Mouse (Mus musculus): Measurements from ENCODE around the gene Aqp6. TPM values are rescaled to one million over a fixed set of nuclear protein-coding genes. Genes with fewer than 3 reads are reported as not detected.

The Aqp6 gene
- total and polyA plus RNA-seq, 2 experiments: not detected

GRCm38 (mm10) chr15:99569123-99569522, 32.1 kb upstream of the Aqp6 start:
- DNase-seq (ENCODE audit: extremely low read depth, low read depth, low spot score): no peak
- Histone ChIP-seq H3K9ac (ENCODE audit: low read depth, low read length) (no peak overlapping the region), H3K36me3 (ENCODE audit: control insufficient read depth, insufficient read depth, low read length) (no peaks in the 10 kb centered on the region), H3K4me3 (ENCODE audit: insufficient read depth, low read depth, low read length) (no peak overlapping the region), H3K79me2 (ENCODE audit: control insufficient read depth, insufficient read depth, low read length) (no peaks in the 10 kb centered on the region), H3K27ac (replicated peaks; ENCODE audit: insufficient read depth, low read depth, low read length) (no peak overlapping the region), H3K27me3 (ENCODE audit: control insufficient read depth, insufficient read depth, low read length) (no peaks in the 10 kb centered on the region), H3K4me1 (ENCODE audit: control insufficient read depth, insufficient read depth, low read length) (no peaks in the 10 kb centered on the region)
- WGBS: 82% methylated on average over 10 of the region's 10 CpGs
- TF ChIP-seq POLR2A (IDR thresholded peaks at IDR 0.05; ENCODE audit: extremely low read depth, insufficient read depth, low read length) (no peak), CTCF (IDR thresholded peaks at IDR 0.05; ENCODE audit: low read depth, low read length) (no peak)

GRCm38 (mm10) chr15:99578802-99579485, 22.3 kb upstream of the Aqp6 start, which contains the start of gene Aqp2:
Gene Aqp2 (plus strand): TSS chr15:99579055.
- no peak within 1 kb of the TSS for H3K9ac ChIP-seq (ENCODE audit: low read depth, low read length)
- DNase-seq (ENCODE audit: extremely low read depth, low read depth, low spot score): no peak
- WGBS: 85% methylated on average over 26 of the region's 26 CpGs
- no peak for TF ChIP-seq POLR2A (IDR thresholded peaks at IDR 0.05; ENCODE audit: extremely low read depth, insufficient read depth, low read length)
- TF ChIP-seq CTCF (IDR thresholded peaks at IDR 0.05; ENCODE audit: low read depth, low read length): no peak
- H3K27ac ChIP-seq (replicated peaks; ENCODE audit: insufficient read depth, low read depth, low read length): no peak within 1 kb of the TSS
- H3K36me3 ChIP-seq (ENCODE audit: control insufficient read depth, insufficient read depth, low read length): no peaks in the 10 kb centered on the region
- no peak within 1 kb of the TSS for H3K4me3 ChIP-seq (ENCODE audit: insufficient read depth, low read depth, low read length)
- no peaks in the 10 kb centered on the region for H3K4me1 ChIP-seq (ENCODE audit: control insufficient read depth, insufficient read depth, low read length)
- no peaks in the 10 kb centered on the region for H3K79me2 ChIP-seq (ENCODE audit: control insufficient read depth, insufficient read depth, low read length)
- H3K27me3 ChIP-seq (ENCODE audit: control insufficient read depth, insufficient read depth, low read length): peaks cover 4% of the 10 kb centered on the region

GRCm38 (mm10) chr15:99583463-99584344, 17.5 kb upstream of the Aqp6 start:
- Histone ChIP-seq H3K27ac (replicated peaks; ENCODE audit: insufficient read depth, low read depth, low read length) (no peak overlapping the region), H3K4me3 (ENCODE audit: insufficient read depth, low read depth, low read length) (no peak overlapping the region; the same call in 1 of the 2 replicates), H3K79me2 (ENCODE audit: control insufficient read depth, insufficient read depth, low read length) (no peaks in the 10 kb centered on the region), H3K4me1 (ENCODE audit: control insufficient read depth, insufficient read depth, low read length) (no peaks in the 10 kb centered on the region), H3K9ac (ENCODE audit: low read depth, low read length) (no peak overlapping the region), H3K27me3 (ENCODE audit: control insufficient read depth, insufficient read depth, low read length) (peaks cover 10% of the 10 kb centered on the region), H3K36me3 (ENCODE audit: control insufficient read depth, insufficient read depth, low read length) (no peaks in the 10 kb centered on the region)
- TF ChIP-seq CTCF (IDR thresholded peaks at IDR 0.05; ENCODE audit: low read depth, low read length) (no peak), POLR2A (IDR thresholded peaks at IDR 0.05; ENCODE audit: extremely low read depth, insufficient read depth, low read length) (no peak)
- peak; percentile 14 for DNase-seq (ENCODE audit: extremely low read depth, low read depth, low spot score)
- 6% methylated on average over 54 of the region's 54 CpGs for WGBS

- Histone ChIP-seq H3K27me3 (ENCODE audit: control insufficient read depth, insufficient read depth, low read length) (peaks cover 10% of the 10 kb centered on the region), H3K79me2 (ENCODE audit: control insufficient read depth, insufficient read depth, low read length) (no peaks in the 10 kb centered on the region), H3K36me3 (ENCODE audit: control insufficient read depth, insufficient read depth, low read length) (no peaks in the 10 kb centered on the region), H3K4me3 (ENCODE audit: insufficient read depth, low read depth, low read length) (peak overlapping the region; percentile 35; the same call in 1 of the 2 replicates), H3K9ac (ENCODE audit: low read depth, low read length) (no peak overlapping the region), H3K27ac (replicated peaks; ENCODE audit: insufficient read depth, low read depth, low read length) (no peak overlapping the region), H3K4me1 (ENCODE audit: control insufficient read depth, insufficient read depth, low read length) (no peaks in the 10 kb centered on the region)
- TF ChIP-seq POLR2A (IDR thresholded peaks at IDR 0.05; ENCODE audit: extremely low read depth, insufficient read depth, low read length) (no peak), CTCF (IDR thresholded peaks at IDR 0.05; ENCODE audit: low read depth, low read length) (no peak)
- WGBS: 6% methylated on average over 24 of the region's 24 CpGs
- no peak for DNase-seq (ENCODE audit: extremely low read depth, low read depth, low spot score)
Observed at GRCm38 (mm10) chr15:99584407-99585202, 16.6 kb upstream of the Aqp6 start.

GRCm38 (mm10) chr15:99585741-99586140, 15.5 kb upstream of the Aqp6 start:
- TF ChIP-seq POLR2A (IDR thresholded peaks at IDR 0.05; ENCODE audit: extremely low read depth, insufficient read depth, low read length) (no peak), CTCF (IDR thresholded peaks at IDR 0.05; ENCODE audit: low read depth, low read length) (no peak)
- H3K4me3 ChIP-seq (ENCODE audit: insufficient read depth, low read depth, low read length): no peak overlapping the region
- no peaks in the 10 kb centered on the region for H3K36me3 ChIP-seq (ENCODE audit: control insufficient read depth, insufficient read depth, low read length)
- H3K79me2 ChIP-seq (ENCODE audit: control insufficient read depth, insufficient read depth, low read length): no peaks in the 10 kb centered on the region
- H3K27ac ChIP-seq (replicated peaks; ENCODE audit: insufficient read depth, low read depth, low read length): no peak overlapping the region
- H3K27me3 ChIP-seq (ENCODE audit: control insufficient read depth, insufficient read depth, low read length): peaks cover 17% of the 10 kb centered on the region
- DNase-seq (ENCODE audit: extremely low read depth, low read depth, low spot score): no peak
- no peaks in the 10 kb centered on the region for H3K4me1 ChIP-seq (ENCODE audit: control insufficient read depth, insufficient read depth, low read length)
- no peak overlapping the region for H3K9ac ChIP-seq (ENCODE audit: low read depth, low read length)
- WGBS: 66% methylated on average over 6 of the region's 6 CpGs

All from liver, adult 2 months (tissue).